ENCODE assay signal across 20 mouse cellular contexts in the genomic region with DNA sequence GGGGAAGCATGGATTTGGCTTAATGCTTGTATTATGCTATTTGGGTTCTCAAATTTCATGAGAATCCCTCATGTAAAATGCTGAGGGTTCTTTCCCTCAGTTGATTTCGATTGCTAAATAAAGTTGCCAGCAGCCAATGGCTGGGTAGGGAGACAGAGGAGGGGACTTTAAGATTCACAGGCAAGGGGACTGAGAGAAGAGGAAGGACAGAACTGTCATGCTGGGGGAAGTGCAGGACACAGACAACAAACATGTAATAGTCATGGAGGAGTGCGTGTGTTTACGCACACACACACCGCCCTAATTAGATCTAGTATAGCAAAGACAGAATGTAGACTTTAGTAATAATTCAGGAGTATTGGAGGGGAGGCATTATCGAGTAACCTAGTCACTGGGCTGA.
"Had no signal": no experiment of that assay in that cellular context is flagged by ENCODE, and none has a peak within 500 bp of the region (broad histone marks: within the 10 kb centered on the region; RNA-seq: fewer than 3 reads in every experiment).

No protein-coding gene starts in this region.

- H3K9ac ChIP-seq: kidney, embryonic 15.5 days; liver, embryonic 13.5 days; lung, embryonic 15.5 days; neural tube, embryonic 12.5 days; neural tube, embryonic 15.5 days had no signal

- H3K4me2 ChIP-seq: kidney, embryonic 15.5 days; liver, embryonic 13.5 days; lung, embryonic 15.5 days; midbrain, embryonic 11.5 days; neural tube, embryonic 12.5 days; neural tube, embryonic 15.5 days had no signal

- DNase-seq: kidney, postnatal 10 days; layer of hippocampus, postnatal 36 days; liver, embryonic 13.5 days; lung, adult 18-20 months; lung, postnatal 10 days; lung, postnatal 36 days; midbrain, embryonic 14.5 days; right cerebral cortex, adult 18-20 months; right cerebral cortex, postnatal 14 days; right cerebral cortex, postnatal 4 days; thymus, adult 2 months; thymus, postnatal 14 days; thymus, postnatal 4 days had no signal

- H3K27ac ChIP-seq: kidney, embryonic 15.5 days; left cerebral cortex, adult 2 months; liver, embryonic 13.5 days; lung, embryonic 15.5 days; neural tube, embryonic 12.5 days; neural tube, embryonic 15.5 days; stomach, postnatal 0 days had no signal

- H3K27me3 ChIP-seq: kidney, embryonic 15.5 days; liver, embryonic 13.5 days; lung, embryonic 15.5 days; neural tube, embryonic 12.5 days; neural tube, embryonic 15.5 days had no signal

- H3K9me3 ChIP-seq: kidney, embryonic 15.5 days; liver, embryonic 13.5 days; lung, embryonic 15.5 days; neural tube, embryonic 12.5 days; neural tube, embryonic 15.5 days had no signal

- H3K4me3 ChIP-seq: kidney, embryonic 15.5 days; left cerebral cortex, adult 2 months; liver, embryonic 13.5 days; lung, embryonic 15.5 days; neural tube, embryonic 12.5 days; neural tube, embryonic 15.5 days had no signal
